Mouse (Mus musculus): Measurements from ENCODE around the gene H2-Q4. TPM values are rescaled to one million over a fixed set of nuclear protein-coding genes. Genes with fewer than 3 reads are reported as not detected.
"Not testable (repeated sequence)": the region's sequence is repeated elsewhere in the genome, so short reads cannot be mapped to it uniquely, and the experiment has no call there.

Gene H2-Q4
- total RNA-seq (2021) = 1 to 10 TPM; 5.1 to 6.0 TPM
- long read RNA-seq, experiment 1, partial matches to known transcripts = 0 of 1 reads
- long read RNA-seq, experiment 1, other reads (novel, unspliced or antisense) = 1 of 1 reads
- long read RNA-seq, experiment 2, partial matches to known transcripts = 0 of 1 reads
- long read RNA-seq, experiment 2, other reads (novel, unspliced or antisense) = 0 of 1 reads

- peak; percentile 83 for DNase-seq
Observed at GRCm38 (mm10) chr17:35379369-35379728, at the start of gene H2-Q4. Gene H2-Q4 (plus strand): TSS chr17:35379617.

- DNase-seq = not testable (repeated sequence)
Observed at GRCm38 (mm10) chr17:35329714-35330113, 49.7 kb upstream of the H2-Q4 start.

DNA sequence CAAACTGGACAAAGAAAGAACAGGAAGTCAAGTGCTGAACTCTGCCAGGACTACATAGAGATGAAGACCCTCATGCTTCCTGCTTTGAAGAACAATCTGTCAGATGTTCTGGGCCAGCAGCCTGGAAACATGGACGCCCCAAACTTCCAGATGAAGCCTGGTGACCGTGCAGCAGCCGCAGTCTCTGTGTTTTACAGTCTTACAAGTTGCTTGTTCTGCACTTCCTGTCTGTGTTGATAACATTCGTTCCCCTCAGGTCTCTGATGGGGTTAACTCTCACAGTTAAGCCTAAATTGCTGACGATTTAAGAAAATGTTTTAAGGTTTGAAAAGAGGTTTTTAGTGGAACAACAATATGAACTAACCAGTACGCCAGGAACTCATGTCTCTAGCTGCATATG lies 47.9 kb upstream of the H2-Q4 start:
- not testable (repeated sequence) for DNase-seq

DNA sequence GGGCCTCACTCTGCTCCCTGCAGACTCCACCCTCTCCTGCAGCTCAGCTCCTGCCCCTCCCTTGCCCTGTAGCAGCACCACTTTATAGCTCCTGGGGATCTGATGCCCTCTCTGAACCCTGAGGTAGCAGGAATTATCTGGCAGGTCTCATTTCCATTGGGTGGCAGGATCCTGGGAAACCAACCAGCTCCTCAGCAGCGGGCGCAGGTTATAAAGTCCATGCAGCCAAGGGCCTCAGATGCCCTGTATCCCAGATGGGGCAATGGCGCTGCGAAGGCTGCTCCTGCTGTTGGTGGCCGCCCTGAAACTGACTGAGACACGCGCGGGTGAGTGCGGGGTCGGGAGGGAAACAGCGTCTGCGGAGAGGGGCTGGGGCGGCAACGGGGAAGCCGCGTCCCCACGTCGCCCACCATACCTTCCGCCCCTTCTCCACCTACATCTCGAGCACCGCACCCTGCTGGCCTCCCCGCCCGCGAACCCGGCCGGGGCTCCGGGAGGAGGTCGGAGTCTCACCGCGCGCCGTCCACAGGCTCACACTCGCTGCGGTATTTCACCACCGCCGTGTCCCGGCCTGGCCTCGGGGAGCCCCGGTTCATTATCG lies 37.2 kb upstream of the H2-Q4 start, which contains the start of gene H2-Q2:
TSS of gene H2-Q2 (plus strand) at position 172 of the 601 bp plus-strand sequence.
- no peak for DNase-seq

- no peak for DNase-seq
Observed at GRCm38 (mm10) chr17:35342711-35343476, 36.5 kb upstream of the H2-Q4 start.

GRCm38 (mm10) chr17:35347659-35348058 lies 31.8 kb upstream of the H2-Q4 start:
- not testable (repeated sequence) for DNase-seq

DNA sequence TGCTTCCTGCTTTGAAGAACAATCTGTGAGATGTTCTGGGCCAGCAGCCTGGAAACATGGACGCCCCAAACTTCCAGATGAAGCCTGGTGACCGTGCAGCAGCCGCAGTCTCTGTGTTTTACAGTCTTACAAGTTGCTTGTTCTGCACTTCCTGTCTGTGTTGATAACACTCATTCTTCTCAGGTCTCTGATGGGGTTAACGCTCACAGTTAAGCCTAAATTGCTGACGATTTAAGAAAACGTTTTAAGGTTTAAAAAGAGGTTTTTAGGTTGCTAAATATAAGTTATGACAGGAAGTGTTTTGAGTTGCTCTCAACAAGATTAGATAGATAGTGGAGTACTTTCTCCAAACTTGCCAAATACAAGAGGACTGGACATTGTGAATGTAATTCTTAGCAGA lies 26.1 kb upstream of the H2-Q4 start:
- not testable (repeated sequence) for DNase-seq

GRCm38 (mm10) chr17:35354071-35354470 lies 25.3 kb upstream of the H2-Q4 start:
- no peak for DNase-seq

DNA sequence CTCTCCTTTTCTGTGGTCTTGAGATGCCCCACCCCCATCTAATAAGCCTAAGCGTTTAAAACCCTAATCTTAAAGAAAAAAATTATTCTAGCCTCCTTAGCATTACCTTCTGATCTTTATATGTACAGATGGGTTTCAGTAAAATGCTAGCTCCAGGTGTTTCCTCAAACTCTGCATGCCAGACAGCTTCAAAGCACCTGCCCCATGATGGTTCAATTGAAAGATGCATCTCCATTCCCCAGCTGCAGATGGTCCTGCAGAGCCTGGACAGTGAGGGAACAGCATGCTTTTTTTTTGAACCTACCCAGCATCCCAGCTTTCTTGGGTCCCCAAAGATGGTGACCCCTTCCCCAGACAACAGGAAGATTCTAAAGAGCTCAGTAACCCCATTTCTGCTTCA lies 22.3 kb upstream of the H2-Q4 start:
- no peak for DNase-seq

DNA sequence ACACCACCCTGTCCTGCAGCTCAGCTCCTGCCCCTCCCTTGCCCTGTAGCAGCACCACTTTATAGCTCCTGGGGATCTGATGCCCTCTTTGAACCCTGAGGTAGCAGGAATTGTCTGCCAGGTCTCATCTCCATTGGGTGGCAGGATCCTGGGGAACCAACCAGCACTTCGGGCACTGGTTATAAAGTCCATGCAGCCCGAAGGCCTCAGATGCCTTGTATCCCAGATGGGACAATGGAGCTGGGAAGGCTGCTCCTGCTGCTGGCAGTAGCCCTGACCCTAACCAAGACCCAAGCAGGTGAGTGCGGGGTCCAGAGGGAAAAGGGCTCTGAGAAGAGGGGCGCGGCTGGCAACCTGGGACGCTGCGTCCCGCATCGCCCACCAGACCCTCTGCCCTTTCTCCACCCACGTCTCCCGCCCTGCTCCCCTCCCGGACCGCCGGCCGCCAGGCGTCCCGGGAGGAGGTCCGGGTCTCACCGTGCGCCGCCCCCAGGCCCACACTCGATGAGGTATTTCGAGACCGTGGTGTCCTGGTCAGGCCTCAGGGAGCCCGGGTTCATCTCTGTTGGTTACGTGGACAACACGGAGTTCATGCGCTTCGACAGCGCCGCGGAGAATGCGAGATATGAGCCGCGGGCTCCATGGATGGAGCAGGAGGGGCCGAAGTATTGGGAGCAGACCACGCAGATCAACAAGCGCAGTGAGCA lies 20.5 kb upstream of the H2-Q4 start:
- no peak for DNase-seq

- no peak for DNase-seq
Observed at GRCm38 (mm10) chr17:35359470-35359862, 20.0 kb upstream of the H2-Q4 start.

DNA sequence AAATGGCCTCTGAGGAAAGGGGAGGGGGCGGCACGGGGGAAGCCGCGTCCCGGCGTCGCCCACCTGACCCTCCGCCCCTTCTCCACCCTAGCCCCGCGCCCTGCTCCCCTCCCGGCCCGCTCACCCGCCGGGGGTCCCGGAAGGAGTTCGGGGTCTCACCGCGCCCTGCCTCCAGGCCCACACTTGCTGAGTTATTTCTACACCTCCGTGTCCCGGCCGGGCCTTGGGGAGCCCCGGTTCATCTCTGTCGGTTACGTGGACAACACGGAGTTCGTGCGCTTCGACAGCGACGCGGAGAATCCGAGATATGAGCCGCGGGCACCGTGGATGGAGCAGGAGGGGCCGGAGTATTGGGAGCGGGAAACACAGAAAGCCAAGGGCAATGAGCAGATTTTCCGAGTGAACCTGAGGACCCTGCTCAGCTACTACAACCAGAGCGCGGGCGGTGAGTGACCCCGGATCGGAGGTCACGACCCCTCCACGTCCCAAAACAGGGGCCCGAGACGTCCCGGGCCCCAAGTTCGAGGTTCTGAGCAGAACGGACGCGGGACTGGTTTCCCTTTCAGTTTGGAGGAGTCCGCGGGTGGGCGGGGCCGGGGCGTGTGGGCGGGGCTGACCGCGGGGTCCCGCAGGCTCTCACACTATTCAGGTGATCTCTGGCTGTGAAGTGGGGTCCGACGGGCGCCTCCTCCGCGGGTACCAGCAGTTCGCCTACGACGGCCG lies 473 bp downstream of the H2-Q4 start:
- DNase-seq = peak; percentile 38

- DNase-seq = peak; percentile 10
Observed at GRCm38 (mm10) chr17:35389796-35390195, 10.4 kb downstream of the H2-Q4 start.

DNA sequence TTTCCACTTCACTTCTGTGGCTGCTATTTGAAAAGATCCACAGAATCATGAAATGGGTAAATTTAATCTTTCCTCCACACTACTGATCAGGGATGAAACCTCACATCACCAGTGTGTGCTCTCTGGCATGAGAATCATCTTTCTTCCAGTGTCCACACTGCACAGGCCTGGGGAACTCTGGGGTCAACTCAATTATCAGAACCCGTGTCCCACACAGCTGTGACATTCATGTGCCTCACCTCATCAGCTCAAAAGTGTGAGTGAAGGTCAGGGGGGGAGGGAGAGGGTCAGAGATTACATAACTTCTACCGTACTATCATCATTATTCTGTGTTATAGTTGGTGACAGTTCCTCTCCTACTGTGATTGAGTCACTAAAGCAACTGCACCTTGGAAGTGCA lies 13.3 kb downstream of the H2-Q4 start:
- DNase-seq = not testable (repeated sequence)

DNA sequence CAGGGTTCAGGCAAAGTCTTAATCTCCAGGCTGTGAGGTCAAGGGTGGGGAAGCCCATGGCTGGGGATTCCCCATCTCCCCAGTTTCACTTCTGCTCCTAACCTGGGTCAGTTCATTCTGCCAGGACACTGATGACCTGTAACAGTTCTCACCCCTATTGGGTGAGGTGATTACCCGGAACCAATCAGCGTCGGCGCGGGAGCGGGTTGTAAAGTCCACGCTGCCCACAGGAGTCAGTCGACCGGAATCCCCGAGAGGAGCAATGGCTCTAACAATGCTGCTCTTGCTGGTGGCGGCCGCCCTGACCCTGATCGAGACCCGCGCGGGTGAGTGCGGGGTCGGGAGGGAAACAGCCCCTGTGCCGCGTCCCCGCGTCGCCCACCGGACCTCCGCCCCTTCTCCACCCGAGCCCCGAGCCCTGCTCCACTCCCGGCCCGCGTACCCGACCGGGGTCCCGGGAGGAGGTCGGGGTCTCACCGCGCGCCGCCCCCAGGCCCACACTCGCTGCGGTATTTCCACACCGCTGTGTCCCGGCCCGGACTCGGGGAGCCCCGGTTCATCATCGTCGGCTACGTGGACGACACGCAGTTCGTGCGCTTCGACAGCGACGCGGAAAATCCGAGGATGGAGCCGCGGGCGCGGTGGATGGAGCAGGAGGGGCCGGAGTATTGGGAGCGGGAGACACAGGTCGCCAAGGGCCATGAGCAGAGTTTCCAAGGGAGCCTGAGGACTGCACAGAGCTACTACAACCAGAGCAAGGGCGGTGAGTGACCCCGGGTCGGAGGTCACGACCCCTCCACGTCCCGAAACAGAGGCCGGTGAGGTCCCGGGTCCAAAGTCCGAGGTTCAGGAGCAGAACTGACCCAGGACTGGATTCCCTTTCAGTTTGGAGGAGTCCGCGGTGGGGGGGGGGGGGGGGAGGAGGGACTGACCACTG lies 14.7 kb downstream of the H2-Q4 start:
- DNase-seq = not testable (repeated sequence)

DNA sequence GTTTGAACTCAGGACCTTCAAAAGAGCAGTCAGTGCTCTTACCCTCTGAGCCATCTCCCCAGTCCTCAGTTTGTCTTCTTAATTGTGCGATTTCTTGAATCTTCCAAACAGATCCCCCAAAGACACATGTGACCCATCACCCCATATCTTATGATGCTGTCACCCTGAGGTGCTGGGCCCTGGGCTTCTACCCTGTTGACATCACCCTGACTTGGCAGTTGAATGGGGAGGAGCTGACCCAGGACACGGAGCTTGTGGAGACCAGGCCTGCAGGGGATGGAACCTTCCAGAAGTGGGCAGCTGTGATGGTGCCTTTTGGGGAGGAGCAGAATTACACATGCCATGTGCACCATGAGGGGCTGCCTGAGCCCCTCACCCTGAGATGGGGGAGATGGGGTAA lies 17.5 kb downstream of the H2-Q4 start:
- DNase-seq = not testable (repeated sequence)

- not testable (repeated sequence) for DNase-seq
Observed at GRCm38 (mm10) chr17:35413057-35413456, 33.6 kb downstream of the H2-Q4 start.

DNA sequence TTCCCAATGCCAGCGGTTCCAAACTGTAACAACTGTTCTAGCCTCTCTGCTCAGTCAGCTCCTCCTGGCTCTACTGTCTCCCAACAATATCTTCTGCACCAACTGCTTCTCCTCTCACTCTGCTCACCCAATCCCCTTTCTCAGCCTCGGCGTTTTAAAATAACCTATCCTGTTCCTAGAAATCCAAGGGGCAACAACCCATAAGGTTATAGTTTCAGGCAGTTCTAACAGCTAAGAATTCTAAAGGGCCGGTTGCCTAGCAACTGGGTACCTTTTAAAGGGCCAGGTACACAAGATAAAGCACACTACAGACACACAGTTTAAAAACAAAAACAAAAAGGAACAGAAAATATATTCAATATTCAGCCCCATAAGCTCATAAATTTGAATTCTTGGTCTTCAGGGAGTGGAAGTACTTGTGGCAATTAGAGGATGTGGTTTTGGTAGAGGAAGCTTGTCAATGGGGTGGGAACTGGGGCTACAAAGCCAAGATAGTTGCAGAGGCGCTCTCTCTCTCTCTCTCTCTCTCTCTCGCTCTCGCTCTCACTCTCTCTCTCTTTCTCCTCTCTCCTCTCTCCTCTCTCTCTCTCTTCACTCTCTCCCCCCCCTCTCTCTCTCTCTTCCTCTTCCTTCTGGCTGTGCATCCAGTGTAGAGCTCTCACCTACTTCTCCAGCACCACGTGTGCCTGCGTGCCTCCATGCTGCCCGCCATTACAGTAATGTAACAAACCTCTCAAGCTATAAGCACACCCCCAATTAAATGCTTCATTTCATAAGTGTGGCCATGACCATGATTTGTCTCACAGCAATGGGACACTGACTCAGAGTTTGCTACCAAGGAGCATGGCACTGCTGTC lies 36.1 kb downstream of the H2-Q4 start:
- not testable (repeated sequence) for DNase-seq

DNA sequence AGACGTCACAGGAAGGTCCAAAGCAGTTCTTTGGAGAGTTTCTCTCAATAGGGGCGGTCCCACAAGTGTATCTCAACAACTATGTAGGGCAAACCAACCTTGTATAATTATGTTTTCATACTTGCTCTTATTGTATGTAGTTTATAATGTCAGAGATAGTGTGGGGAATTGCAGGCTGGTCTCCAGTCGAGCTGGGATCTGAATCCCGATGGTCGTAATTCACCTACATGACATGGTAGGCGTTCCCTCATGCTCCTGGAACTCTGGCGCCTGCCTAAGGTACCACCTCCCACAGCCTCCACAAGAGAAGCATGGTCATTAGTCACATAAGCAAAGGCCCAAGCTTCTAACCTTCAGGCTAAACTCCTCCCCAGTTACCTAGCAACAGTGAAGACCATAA lies 39.4 kb downstream of the H2-Q4 start:
- peak; percentile 1 for DNase-seq

GRCm38 (mm10) chr17:35419564-35419963 lies 40.1 kb downstream of the H2-Q4 start:
- DNase-seq = peak; percentile 1
